Mouse (Mus musculus) lung, adult 2 months (tissue): ENCODE results near the gene Abcb4. TPM values are rescaled to one million over a fixed set of nuclear protein-coding genes. Genes with fewer than 3 reads are reported as not detected.
"Not testable (repeated sequence)": the region's sequence is repeated elsewhere in the genome, so short reads cannot be mapped to it uniquely, and the experiment has no call there.

Experiments used
- DNase-seq: peaks from one replicate; pipeline ENCODE4 v3.0.0; 2022
- H3K4me1 ChIP-seq: fragments of 200-500 bp; 2 replicates; pipeline ENCODE4 v1.6.1; 2011; ENCODE audit warnings: low read length; ENCODE audit not compliant: control insufficient read depth, insufficient read depth
- H3K4me3 ChIP-seq: fragments of 200-500 bp; replicated peaks from 2 replicates; pipeline ENCODE3; 2011; ENCODE audit warnings: low read depth, mild to moderate bottlenecking, control low read depth, low read length; ENCODE audit errors: extremely low read depth
- CTCF ChIP-seq: fragments of 200-500 bp; IDR thresholded peaks from 2 replicates; pipeline ENCODE4 v1.5.1; 2011; ENCODE audit warnings: mild to moderate bottlenecking, low read length, control low read depth; ENCODE audit not compliant: insufficient read depth
- POLR2A ChIP-seq: fragments of 200-500 bp; IDR thresholded peaks from 2 replicates; pipeline ENCODE4 v1.6.1; 2011; ENCODE audit warnings: low read depth, mild to moderate bottlenecking, control low read depth, low read length, borderline replicate concordance; ENCODE audit errors: extremely low read depth
- WGBS: fragments of 180-500 bp; shearing (Covaris S2); methylation state at CpG from one replicate; pipeline ENCODE4 v1.1.7; 2018; 5-methylcytosine and 5-hydroxymethylcytosine counted together
- polyA plus RNA-seq: library from polyadenylated mRNA; depleted of rRNA; stranded (reverse); fragments of >200 nt; gene quantifications from 2 replicates; pipeline ENCODE4 v1.2.3, GENCODE M21; 2012; rRNA removed

Abcb4 gene
- polyA plus RNA-seq, 1 experiment = 0.34 TPM

DNA sequence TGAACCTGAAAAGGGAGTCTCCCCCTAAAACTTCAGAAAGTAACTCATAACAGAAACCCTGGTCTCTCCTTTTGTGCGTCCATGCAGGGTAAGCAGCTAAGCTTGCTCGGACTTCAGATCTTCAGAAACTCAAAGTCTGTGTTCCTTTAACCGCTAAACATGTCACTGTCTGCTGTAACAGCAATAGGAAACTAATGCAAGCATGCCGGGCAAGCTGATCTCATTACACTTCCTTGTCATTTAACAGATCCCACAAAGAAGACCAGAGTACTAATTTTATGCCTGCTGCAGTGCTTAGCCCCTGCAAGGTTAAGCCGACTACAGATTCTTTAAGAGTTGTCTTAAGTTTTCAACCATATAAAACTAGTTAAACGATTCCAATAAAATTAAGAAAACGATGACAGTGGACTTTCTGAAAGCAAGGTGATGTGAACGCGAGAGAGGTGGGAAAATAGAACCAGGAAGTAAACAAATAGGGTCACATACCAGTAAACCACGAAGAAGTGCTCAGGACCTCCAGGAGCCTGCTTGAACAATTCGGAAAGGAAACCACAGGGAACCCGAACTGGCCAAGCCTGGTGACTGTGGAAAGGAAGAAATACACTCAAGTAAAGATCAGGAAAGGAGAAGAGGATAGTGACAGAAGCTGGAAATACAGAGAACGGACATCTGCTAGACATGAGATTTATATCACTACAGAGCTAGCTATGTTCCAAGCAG is 102.6 kb downstream of the Abcb4 start:
- TF ChIP-seq POLR2A (no peak), CTCF (no peak)
- 6% methylated on average over 13 of the region's 13 CpGs for WGBS
- Histone ChIP-seq H3K4me3 (peak overlapping the region; percentile 86), H3K4me1 (peaks cover 4% of the 10 kb centered on the region; the same call in 1 of the 2 replicates)
- DNase-seq = no peak

DNA sequence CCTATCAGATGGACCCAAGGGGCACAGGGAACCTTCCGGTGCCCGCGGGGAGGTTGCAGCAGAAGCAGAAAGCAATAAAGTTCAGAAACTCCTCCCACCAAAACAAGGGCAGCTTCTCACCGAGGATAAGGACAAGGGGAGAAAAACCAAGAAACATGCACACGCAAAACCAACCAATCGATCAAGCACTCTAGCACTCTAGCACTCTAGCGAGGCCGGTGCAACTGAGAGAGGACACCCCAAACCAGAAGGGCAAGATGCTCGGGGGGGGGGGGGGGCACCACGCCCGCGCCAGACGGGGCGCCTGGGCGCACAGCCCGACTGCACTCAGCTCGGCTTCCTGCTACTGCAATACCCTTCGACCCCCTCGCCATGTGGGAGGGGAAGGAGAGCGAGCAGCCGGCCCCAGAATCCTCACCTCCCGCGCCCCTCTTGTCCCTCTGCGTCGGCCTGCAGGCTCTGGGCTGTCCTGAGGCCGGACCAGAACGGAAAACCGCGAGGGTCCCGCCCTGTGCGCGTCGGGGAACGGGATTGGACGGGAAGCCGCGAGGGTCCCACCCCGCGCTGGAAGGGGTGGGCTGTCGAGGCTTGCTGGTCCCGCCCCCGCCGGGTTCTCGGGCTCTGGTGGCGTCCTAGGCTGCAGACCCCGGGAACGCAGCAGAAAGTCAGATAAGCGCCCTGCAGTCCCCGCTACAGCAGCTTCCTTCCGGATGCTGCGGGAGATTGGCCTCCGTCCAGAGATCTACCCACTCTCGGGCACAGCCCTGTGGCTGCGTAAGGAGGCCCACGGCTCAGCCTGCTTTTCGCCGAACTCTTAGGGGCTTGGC is 103.4 kb downstream of the Abcb4 start, which contains the start of gene Crot:
TSS of gene Crot (minus strand) at position 639 of the 827 bp plus-strand sequence.
- DNase-seq = peak; percentile 91
- TF ChIP-seq POLR2A = peak; percentile 92
- TF ChIP-seq CTCF = no peak
- 1% methylated on average over 55 of the region's 57 CpGs for WGBS

DNA sequence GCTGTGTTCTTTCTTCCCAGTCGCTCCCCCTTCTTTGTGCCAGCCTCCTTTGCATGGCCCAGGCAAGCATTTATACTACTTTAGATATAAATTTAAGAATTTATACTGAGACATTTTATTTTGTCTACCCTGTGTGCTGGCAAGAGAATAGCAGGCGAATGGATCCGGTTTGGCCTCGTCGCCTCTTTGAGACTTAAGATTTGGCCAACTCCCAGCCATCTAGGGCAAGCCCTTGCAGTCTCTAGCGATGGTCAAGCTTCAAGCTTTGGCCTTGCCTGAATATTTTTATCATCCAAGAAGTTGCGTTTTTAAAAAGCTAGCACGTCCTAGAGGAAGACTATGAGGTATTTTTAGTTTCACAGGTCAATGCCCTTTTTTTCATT is 104.0 kb downstream of the Abcb4 start:
- H3K4me3 ChIP-seq = peak overlapping the region; percentile 86
- TF ChIP-seq CTCF (no peak), POLR2A (no peak)
- 5% methylated on average over 8 of the region's 8 CpGs for WGBS
- DNase-seq = no peak
- H3K4me1 ChIP-seq = peaks cover 4% of the 10 kb centered on the region; the same call in 1 of the 2 replicates

More for the DNA sequence above, 103.4 kb downstream of the Abcb4 start, which contains the start of gene Crot:
- Histone ChIP-seq H3K4me3 (peak within 1 kb of the TSS; percentile 86), H3K4me1 (peaks cover 4% of the 10 kb centered on the region; the same call in 1 of the 2 replicates)

DNA sequence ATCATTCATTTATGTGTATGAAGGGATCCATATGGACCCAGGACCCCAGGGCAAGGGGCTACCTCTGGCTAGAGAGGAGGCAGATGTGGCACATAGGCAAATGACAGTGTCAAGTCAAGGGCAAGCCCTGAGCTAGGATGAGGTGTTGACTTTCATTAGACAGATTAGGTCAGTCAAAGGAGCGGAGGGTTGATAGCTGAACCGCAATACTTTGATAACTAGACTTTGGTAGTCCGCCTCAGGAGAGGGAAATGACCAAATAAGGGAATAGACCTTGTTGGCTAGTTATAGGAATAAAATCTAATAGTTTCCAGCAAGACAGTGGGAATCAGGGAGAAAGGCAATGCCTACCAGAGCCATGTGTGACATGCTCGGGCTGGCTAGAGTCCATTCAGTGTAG is 105.6 kb downstream of the Abcb4 start:
- Histone ChIP-seq H3K4me3 (no peak overlapping the region), H3K4me1 (peaks cover 4% of the 10 kb centered on the region; the same call in 1 of the 2 replicates)
- no peak for TF ChIP-seq POLR2A
- TF ChIP-seq CTCF = no peak
- DNase-seq = no peak
- whole genome bisulfite sequencing = 79% methylated on average over 4 of the region's 4 CpGs

DNA sequence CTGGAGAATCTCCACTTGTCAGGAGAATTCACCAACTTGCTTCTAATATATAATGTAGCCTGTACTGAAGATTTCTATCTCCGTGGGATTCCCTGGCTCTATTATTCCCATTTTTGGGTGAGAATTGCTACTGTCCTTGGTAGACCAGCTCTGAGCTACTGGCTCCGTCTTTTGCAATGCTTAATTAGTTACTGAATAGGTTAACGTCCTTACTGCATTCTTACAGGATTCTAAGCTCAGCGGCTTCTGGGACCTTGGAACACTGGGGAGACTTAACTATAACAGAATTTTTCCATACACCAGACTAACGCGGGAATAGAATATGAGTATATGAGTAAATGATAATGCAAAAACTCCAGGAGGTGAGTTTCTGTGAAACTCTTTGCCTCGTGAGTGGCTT is 106.5 kb downstream of the Abcb4 start:
- WGBS = 63% methylated on average over 7 of the region's 7 CpGs
- not testable (repeated sequence) for H3K4me1 ChIP-seq, H3K4me3 ChIP-seq, DNase-seq

DNA sequence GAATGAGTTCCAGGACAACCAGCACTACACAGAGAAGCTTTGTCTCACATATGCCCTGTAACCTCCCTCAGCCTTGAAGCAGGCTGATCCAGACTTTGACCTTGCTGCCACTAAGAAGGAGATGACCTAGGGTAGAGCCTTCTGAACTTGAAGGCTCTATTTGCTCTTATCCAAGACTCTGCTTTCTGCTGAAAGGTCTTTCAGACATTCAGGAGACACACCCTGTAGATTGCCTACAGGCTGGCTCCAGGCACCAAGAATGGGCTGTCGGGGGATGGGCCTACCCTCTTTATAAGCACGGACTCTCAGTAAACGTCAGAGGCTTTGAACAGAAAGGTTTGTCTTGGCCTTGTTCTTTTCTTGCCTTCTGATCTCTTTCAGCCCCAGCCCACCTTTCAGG is 113.1 kb downstream of the Abcb4 start:
- not testable (repeated sequence) for H3K4me1 ChIP-seq, H3K4me3 ChIP-seq, DNase-seq
- WGBS = 55% methylated on average over 3 of the region's 3 CpGs

Other genes with a start within 250 kb of the Abcb4 start
- 12.8 and 15.4 TPM in 2 replicates for gene Abcb1a, start 233.6 kb upstream of the Abcb4 start, polyA plus RNA-seq
- 0.92 and 1.5 TPM in 2 replicates for gene Abcb1b, start 95.6 kb upstream of the Abcb4 start, polyA plus RNA-seq
- gene Crot, start 103.6 kb downstream of the Abcb4 start, polyA plus RNA-seq = 4.7 and 8.6 TPM in 2 replicates
- 101 and 102 TPM in 2 replicates for gene Tmem243, start 207.0 kb downstream of the Abcb4 start, polyA plus RNA-seq